Mouse (Mus musculus) ES-E14 (cell line): ENCODE measurements at regions not wholly inside any gene's neighbourhood (a gene's known extent, or its start where the extent isn't known, plus 50 kb on each side); places are given as distances from the start of the nearest gene placed in this dataset.

Experiments
- CHD2 ChIP-seq: IDR thresholded peaks from 2 replicates; pipeline ENCODE4 v1.6.1; 2014; ENCODE audit warnings: mild to moderate bottlenecking, low read depth, low read length, inconsistent platforms
- HCFC1 ChIP-seq: IDR thresholded peaks from 2 replicates; pipeline ENCODE4 v1.6.1; 2012; ENCODE audit warnings: low read length, inconsistent platforms, borderline replicate concordance; ENCODE audit not compliant: insufficient read depth
- MAFK ChIP-seq: IDR thresholded peaks from 2 replicates; pipeline ENCODE4 v1.6.1; 2014; ENCODE audit warnings: mild to moderate bottlenecking, low read depth, low read length, inconsistent platforms; ENCODE audit not compliant: insufficient read depth
- ZC3H11A ChIP-seq: IDR thresholded peaks from 2 replicates; pipeline ENCODE4 v1.6.1; 2012; ENCODE audit warnings: low read depth, mild to moderate bottlenecking, inconsistent platforms, low read length, borderline replicate concordance
- ZNF384 ChIP-seq: IDR thresholded peaks from 2 replicates; pipeline ENCODE4 v1.6.1; 2012; ENCODE audit warnings: low read depth, low read length, inconsistent platforms

GRCm38 (mm10) chr1:151101516-151101915 lies 80.8 kb upstream of the Gm47985 start:
- TF ChIP-seq CHD2 (no peak), ZNF384 (no peak), ZC3H11A (no peak), HCFC1 (no peak), MAFK (no peak)
